Mouse (Mus musculus): ENCODE results near the gene Uts2r. TPM values are rescaled to one million over a fixed set of nuclear protein-coding genes. Genes with fewer than 3 reads are reported as not detected.

The Uts2r gene
- polyA plus RNA-seq, 1 experiment from 2014 or later = 0.23 TPM

DNA sequence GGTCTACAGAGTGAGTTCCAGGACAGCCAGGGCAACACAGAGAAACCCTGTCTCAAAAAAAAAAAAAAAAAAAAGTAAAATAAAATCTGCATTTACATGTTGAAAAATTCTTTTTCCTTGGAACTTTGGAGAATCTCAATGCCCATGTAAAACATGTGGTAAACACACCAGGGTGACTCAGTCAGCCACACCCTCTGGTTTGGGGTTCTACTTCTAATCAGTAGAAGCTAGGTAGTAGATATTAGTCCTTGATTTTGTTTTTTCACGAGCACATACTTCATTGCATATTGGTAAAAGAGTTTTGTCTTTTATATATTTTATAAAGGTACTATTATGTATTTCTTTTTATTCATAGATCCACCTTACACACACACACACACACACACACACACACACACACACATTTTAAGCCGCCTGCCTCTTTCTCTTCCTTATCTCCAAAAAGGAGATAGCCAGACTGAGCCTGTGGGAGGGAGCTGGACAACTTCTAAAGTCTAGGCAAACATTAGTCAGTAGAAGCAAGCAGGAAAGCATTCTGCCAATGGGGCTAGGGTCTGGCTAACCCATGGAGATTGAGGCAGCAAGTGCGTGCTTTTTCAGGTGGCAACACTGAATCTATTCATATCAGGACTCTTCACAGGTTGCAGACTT is 34.4 kb upstream of the Uts2r start:
- Histone ChIP-seq H3K9ac (replicated peaks; ENCODE audit: low read depth, low read length) (no peak overlapping the region), H3K36me3 (ENCODE audit: control insufficient read depth, insufficient read depth, low read length) (no peaks in the 10 kb centered on the region), H3K9me3 (ENCODE audit: control insufficient read depth, low read length) (no peaks in the 10 kb centered on the region), H3K4me3 (ENCODE audit: low read depth, low read length) (no peak overlapping the region), H3K4me2 (ENCODE audit: low read depth, low read length) (no peak overlapping the region), H3K4me1 (ENCODE audit: control insufficient read depth, insufficient read depth, low read length) (no peaks in the 10 kb centered on the region), H3K27ac (ENCODE audit: low read depth, low read length) (no peak overlapping the region), H3K27me3 (ENCODE audit: control insufficient read depth, insufficient read depth, low read length) (no peaks in the 10 kb centered on the region)
- no peak for ATAC-seq (ENCODE audit: low read depth)
- 92% methylated on average over 3 of the region's 3 CpGs for WGBS

DNA sequence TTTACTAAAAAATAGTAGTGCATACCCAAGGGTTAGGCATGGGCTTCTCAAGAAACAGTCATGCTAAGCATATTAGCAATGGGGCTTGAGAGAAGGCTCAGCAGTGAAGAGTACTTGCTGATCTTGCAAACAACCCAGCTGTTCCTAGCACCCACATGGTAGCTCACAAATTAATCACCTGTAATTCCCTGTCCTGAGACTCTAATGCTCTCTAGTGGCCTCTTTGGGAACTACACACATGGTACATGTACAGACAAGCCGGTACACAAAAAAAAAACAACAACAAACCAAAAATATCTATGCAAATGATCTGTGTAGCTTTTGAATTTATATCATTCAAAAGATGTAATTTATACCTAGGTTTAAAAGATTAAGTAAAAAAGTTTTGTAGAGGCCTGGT is 33.7 kb upstream of the Uts2r start:
- Histone ChIP-seq H3K9ac (replicated peaks; ENCODE audit: low read depth, low read length) (no peak overlapping the region), H3K36me3 (ENCODE audit: control insufficient read depth, insufficient read depth, low read length) (no peaks in the 10 kb centered on the region), H3K9me3 (ENCODE audit: control insufficient read depth, low read length) (no peaks in the 10 kb centered on the region), H3K27ac (ENCODE audit: low read depth, low read length) (no peak overlapping the region), H3K4me2 (ENCODE audit: low read depth, low read length) (no peak overlapping the region), H3K4me1 (ENCODE audit: control insufficient read depth, insufficient read depth, low read length) (no peaks in the 10 kb centered on the region), H3K4me3 (ENCODE audit: low read depth, low read length) (no peak overlapping the region), H3K27me3 (ENCODE audit: control insufficient read depth, insufficient read depth, low read length) (no peaks in the 10 kb centered on the region)
- no peak for ATAC-seq (ENCODE audit: low read depth)
- 81% methylated on average over 1 of the region's 1 CpGs for WGBS

DNA sequence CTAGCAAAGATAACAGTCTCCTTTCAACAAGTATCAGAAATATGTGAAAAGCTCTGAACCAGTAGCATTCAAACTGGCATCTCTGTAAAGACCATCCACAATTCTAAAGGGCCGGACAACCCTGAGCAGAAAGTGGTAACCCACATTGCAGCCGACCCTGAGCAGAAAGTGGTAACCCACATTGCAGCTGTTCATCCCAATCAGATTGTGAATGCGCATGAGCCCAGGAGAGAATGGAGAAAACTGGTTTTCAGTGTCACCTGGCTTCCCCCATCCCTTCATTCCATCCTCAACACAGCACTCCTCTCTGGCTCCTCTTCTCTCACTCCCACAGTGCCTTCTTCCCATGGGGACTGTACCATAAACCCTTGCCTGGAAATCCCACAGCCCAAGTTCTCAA is 32.6 kb upstream of the Uts2r start:
- Histone ChIP-seq H3K27me3 (ENCODE audit: control insufficient read depth, insufficient read depth, low read length) (no peaks in the 10 kb centered on the region), H3K4me3 (ENCODE audit: low read depth, low read length) (no peak overlapping the region), H3K27ac (ENCODE audit: low read depth, low read length) (no peak overlapping the region), H3K9me3 (ENCODE audit: control insufficient read depth, low read length) (no peaks in the 10 kb centered on the region), H3K36me3 (ENCODE audit: control insufficient read depth, insufficient read depth, low read length) (no peaks in the 10 kb centered on the region), H3K9ac (replicated peaks; ENCODE audit: low read depth, low read length) (no peak overlapping the region), H3K4me2 (ENCODE audit: low read depth, low read length) (no peak overlapping the region), H3K4me1 (ENCODE audit: control insufficient read depth, insufficient read depth, low read length) (no peaks in the 10 kb centered on the region)
- 89% methylated on average over 3 of the region's 3 CpGs for WGBS
- ATAC-seq (ENCODE audit: low read depth) = no peak

DNA sequence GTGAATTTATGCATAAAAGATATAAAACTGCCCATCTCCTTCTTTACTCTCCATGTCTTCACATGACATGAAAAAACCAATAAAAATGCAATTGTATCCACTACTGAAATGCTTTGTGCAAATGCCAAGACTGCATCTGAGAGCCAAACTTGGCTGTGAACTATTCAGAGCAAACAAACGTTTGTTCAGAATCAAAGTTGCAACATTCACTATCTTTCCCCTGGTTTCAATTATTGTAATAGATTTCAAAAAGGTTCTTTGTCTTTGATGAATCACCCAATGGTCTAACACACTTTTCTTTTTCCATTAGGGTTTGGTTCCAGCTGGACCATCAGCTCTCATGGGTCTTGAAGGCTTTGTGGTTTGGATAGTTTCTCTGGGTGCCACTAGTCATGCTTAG is 30.5 kb upstream of the Uts2r start:
- 77% methylated on average over 1 of the region's 1 CpGs for WGBS

DNA sequence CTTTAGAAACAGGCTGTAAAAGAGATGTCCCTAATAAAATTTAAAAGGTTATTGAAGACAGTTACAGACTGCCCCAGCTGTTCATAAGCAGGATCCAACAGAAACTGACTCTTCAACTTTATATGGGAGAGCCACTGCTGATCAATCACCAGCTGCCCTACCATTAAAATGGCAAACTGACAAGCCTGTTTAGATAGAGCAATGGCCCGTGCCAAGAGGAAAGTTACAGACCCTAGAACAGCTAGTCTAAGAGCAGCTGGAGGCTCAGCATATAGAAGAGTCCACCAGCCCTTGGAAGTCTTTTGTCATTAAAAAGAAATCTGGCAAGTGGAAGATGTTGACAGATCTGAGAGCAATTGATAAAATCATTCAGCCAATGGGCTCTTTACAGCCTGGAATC is 25.5 kb upstream of the Uts2r start:
- no peaks in the 10 kb centered on the region for H3K27me3 ChIP-seq (ENCODE audit: control insufficient read depth, insufficient read depth, low read length)
- WGBS = 23% methylated on average over 1 of the region's 1 CpGs
- H3K4me2 ChIP-seq (ENCODE audit: low read depth, low read length) = no peak overlapping the region
- no peak for ATAC-seq (ENCODE audit: low read depth)
- H3K4me3 ChIP-seq (ENCODE audit: low read depth, low read length) = no peak overlapping the region
- no peaks in the 10 kb centered on the region for H3K4me1 ChIP-seq (ENCODE audit: control insufficient read depth, insufficient read depth, low read length)
- H3K36me3 ChIP-seq (ENCODE audit: control insufficient read depth, insufficient read depth, low read length) = no peaks in the 10 kb centered on the region
- no peak overlapping the region for H3K27ac ChIP-seq (ENCODE audit: low read depth, low read length)
- no peaks in the 10 kb centered on the region for H3K9me3 ChIP-seq (ENCODE audit: control insufficient read depth, low read length)
- H3K9ac ChIP-seq (replicated peaks; ENCODE audit: low read depth, low read length) = no peak overlapping the region

More for the DNA sequence above, 30.5 kb upstream of the Uts2r start:
- Histone ChIP-seq H3K27me3 (ENCODE audit: control insufficient read depth, insufficient read depth, low read length) (no peaks in the 10 kb centered on the region), H3K36me3 (ENCODE audit: control insufficient read depth, insufficient read depth, low read length) (no peaks in the 10 kb centered on the region), H3K4me3 (ENCODE audit: low read depth, low read length) (no peak overlapping the region), H3K4me2 (ENCODE audit: low read depth, low read length) (no peak overlapping the region), H3K9ac (replicated peaks; ENCODE audit: low read depth, low read length) (no peak overlapping the region), H3K9me3 (ENCODE audit: control insufficient read depth, low read length) (no peaks in the 10 kb centered on the region), H3K4me1 (ENCODE audit: control insufficient read depth, insufficient read depth, low read length) (no peaks in the 10 kb centered on the region), H3K27ac (ENCODE audit: low read depth, low read length) (no peak overlapping the region)
- no peak for ATAC-seq (ENCODE audit: low read depth)

DNA sequence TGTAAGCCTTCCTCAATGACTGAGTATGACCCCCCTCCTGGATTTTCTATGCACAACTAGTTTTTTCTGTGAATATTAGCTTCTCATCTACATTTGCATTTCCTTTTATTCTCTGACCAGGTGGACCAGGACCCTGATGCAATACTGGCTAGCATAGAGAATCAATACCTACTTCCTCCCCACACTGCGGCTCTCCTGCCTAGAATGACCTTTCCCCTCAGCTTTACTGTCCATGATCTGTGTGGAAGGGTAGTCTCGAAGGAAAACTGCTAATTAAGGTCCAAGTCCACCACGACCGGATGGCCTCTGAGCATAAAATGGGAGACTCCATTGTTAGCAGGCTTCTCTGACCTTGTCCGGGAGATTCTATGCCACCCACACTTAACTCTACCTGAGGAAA is 22.4 kb upstream of the Uts2r start:
- H3K9ac ChIP-seq (replicated peaks; ENCODE audit: low read depth, low read length) = no peak overlapping the region
- WGBS = 85% methylated on average over 5 of the region's 5 CpGs
- no peaks in the 10 kb centered on the region for H3K36me3 ChIP-seq (ENCODE audit: control insufficient read depth, insufficient read depth, low read length)
- no peak overlapping the region for H3K4me2 ChIP-seq (ENCODE audit: low read depth, low read length)
- no peaks in the 10 kb centered on the region for H3K4me1 ChIP-seq (ENCODE audit: control insufficient read depth, insufficient read depth, low read length)
- no peak for ATAC-seq (ENCODE audit: low read depth)
- no peaks in the 10 kb centered on the region for H3K27me3 ChIP-seq (ENCODE audit: control insufficient read depth, insufficient read depth, low read length)
- H3K9me3 ChIP-seq (ENCODE audit: control insufficient read depth, low read length) = no peaks in the 10 kb centered on the region
- no peak overlapping the region for H3K4me3 ChIP-seq (ENCODE audit: low read depth, low read length)
- no peak overlapping the region for H3K27ac ChIP-seq (ENCODE audit: low read depth, low read length)

DNA sequence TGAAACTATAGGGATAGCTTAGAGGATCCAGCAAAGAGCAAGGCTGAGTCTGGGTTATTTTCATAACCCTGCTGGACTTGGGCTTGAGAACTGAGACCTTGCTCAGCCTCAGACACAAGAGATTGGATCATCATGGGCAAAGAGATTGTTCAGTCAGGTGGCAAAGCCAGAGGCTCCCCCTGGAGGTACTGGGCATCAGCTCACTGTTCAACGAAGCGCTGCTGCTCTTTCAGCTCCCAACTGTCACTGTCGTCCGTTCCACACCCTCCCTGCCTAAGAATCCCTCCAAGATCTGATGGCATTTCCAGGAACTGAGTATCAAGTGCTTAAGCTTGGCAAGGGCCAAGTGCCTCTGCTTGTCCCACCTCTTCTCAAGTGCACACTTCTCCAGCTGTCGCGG is 21.3 kb upstream of the Uts2r start:
- ATAC-seq (ENCODE audit: low read depth) = no peak
- no peaks in the 10 kb centered on the region for H3K27me3 ChIP-seq (ENCODE audit: control insufficient read depth, insufficient read depth, low read length)
- H3K4me2 ChIP-seq (ENCODE audit: low read depth, low read length) = no peak overlapping the region
- no peak overlapping the region for H3K4me3 ChIP-seq (ENCODE audit: low read depth, low read length)
- no peak overlapping the region for H3K9ac ChIP-seq (replicated peaks; ENCODE audit: low read depth, low read length)
- H3K4me1 ChIP-seq (ENCODE audit: control insufficient read depth, insufficient read depth, low read length) = no peaks in the 10 kb centered on the region
- no peak overlapping the region for H3K27ac ChIP-seq (ENCODE audit: low read depth, low read length)
- H3K36me3 ChIP-seq (ENCODE audit: control insufficient read depth, insufficient read depth, low read length) = no peaks in the 10 kb centered on the region
- WGBS = 59% methylated on average over 6 of the region's 6 CpGs
- H3K9me3 ChIP-seq (ENCODE audit: control insufficient read depth, low read length) = no peaks in the 10 kb centered on the region

DNA sequence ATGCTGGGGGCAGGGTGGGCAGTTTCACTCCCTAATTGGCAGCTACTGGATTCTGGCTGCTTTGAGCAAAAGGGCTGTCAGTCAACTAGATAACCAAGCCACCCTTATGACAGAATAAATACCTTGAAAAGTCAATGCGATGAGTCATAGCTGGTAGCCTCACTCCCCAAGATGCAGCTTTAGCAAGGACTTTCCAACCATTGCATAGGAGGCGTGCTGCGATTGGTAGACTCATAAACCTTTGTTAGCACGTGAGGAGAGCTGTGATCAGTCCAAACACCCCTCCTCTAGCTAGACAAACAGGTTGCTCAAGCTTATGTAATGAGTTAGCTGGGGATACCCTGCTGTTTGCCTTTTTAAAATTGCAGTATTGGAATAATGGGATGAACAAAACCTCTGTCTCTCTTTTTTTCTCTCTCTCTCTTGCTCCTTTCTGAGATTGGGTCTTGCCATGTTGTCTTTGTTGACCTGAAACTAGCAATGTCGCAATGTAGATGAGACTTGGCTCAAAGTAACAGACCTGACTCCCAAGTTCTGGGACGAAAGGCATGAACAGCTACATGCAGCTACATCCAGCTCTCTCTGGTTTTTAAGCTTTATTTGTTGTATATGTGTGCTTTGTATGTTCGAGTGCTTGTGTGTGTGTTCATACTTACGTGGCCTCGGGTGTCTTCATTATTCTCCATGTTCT is 16.6 kb upstream of the Uts2r start:
- H3K4me2 ChIP-seq (ENCODE audit: low read depth, low read length) = no peak overlapping the region
- H3K4me3 ChIP-seq (ENCODE audit: low read depth, low read length) = no peak overlapping the region
- ATAC-seq (ENCODE audit: low read depth) = no peak
- no peaks in the 10 kb centered on the region for H3K36me3 ChIP-seq (ENCODE audit: control insufficient read depth, insufficient read depth, low read length)
- no peaks in the 10 kb centered on the region for H3K4me1 ChIP-seq (ENCODE audit: control insufficient read depth, insufficient read depth, low read length)
- no peak overlapping the region for H3K27ac ChIP-seq (ENCODE audit: low read depth, low read length)
- 77% methylated on average over 9 of the region's 9 CpGs for WGBS
- no peaks in the 10 kb centered on the region for H3K9me3 ChIP-seq (ENCODE audit: control insufficient read depth, low read length)
- H3K9ac ChIP-seq (replicated peaks; ENCODE audit: low read depth, low read length) = no peak overlapping the region
- H3K27me3 ChIP-seq (ENCODE audit: control insufficient read depth, insufficient read depth, low read length) = no peaks in the 10 kb centered on the region

DNA sequence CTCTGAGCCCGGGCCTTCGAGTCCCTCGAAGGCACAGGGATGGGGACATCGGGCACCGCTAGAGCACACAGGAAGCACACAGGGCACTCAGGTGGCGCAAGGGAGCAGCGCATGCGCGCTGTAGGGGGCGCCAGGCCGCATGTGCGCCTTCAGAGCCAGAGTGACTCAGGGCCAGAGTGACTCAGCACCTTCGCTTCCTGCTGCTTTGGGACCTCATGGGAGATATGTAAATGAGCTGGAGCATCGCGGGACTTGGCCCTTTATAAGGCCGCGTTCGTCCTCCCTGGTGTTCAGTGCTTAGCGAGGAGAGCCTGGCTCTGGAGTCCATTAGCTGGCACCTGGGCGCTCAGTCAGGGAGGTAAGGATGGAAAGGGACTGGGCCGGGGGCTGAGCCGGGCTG is 14.2 kb upstream of the Uts2r start, which contains the start of gene Tex19.1:
Gene Tex19.1 (plus strand): TSS at position 279 of the 400 bp plus-strand sequence.
- H3K9me3 ChIP-seq (ENCODE audit: control insufficient read depth, low read length) = no peaks in the 10 kb centered on the region
- no peak within 1 kb of the TSS for H3K27ac ChIP-seq (ENCODE audit: low read depth, low read length)
- ATAC-seq (ENCODE audit: low read depth) = no peak
- H3K4me2 ChIP-seq (ENCODE audit: low read depth, low read length) = no peak within 1 kb of the TSS
- H3K4me3 ChIP-seq (ENCODE audit: low read depth, low read length) = no peak within 1 kb of the TSS
- no peak within 1 kb of the TSS for H3K9ac ChIP-seq (replicated peaks; ENCODE audit: low read depth, low read length)
- H3K4me1 ChIP-seq (ENCODE audit: control insufficient read depth, insufficient read depth, low read length) = no peaks in the 10 kb centered on the region
- whole genome bisulfite sequencing = 91% methylated on average over 22 of the region's 22 CpGs
- H3K27me3 ChIP-seq (ENCODE audit: control insufficient read depth, insufficient read depth, low read length) = no peaks in the 10 kb centered on the region
- H3K36me3 ChIP-seq (ENCODE audit: control insufficient read depth, insufficient read depth, low read length) = no peaks in the 10 kb centered on the region

Measured in neural tube, embryonic 14.5 days (tissue).